Mouse (Mus musculus): ENCODE measurements around the gene Dr1. TPM values are rescaled to one million over a fixed set of nuclear protein-coding genes. Genes with fewer than 3 reads are reported as not detected.

Gene Dr1
- polyA plus RNA-seq (2012; rRNA removed): 29.5 and 31.0 TPM in 2 replicates

DNA sequence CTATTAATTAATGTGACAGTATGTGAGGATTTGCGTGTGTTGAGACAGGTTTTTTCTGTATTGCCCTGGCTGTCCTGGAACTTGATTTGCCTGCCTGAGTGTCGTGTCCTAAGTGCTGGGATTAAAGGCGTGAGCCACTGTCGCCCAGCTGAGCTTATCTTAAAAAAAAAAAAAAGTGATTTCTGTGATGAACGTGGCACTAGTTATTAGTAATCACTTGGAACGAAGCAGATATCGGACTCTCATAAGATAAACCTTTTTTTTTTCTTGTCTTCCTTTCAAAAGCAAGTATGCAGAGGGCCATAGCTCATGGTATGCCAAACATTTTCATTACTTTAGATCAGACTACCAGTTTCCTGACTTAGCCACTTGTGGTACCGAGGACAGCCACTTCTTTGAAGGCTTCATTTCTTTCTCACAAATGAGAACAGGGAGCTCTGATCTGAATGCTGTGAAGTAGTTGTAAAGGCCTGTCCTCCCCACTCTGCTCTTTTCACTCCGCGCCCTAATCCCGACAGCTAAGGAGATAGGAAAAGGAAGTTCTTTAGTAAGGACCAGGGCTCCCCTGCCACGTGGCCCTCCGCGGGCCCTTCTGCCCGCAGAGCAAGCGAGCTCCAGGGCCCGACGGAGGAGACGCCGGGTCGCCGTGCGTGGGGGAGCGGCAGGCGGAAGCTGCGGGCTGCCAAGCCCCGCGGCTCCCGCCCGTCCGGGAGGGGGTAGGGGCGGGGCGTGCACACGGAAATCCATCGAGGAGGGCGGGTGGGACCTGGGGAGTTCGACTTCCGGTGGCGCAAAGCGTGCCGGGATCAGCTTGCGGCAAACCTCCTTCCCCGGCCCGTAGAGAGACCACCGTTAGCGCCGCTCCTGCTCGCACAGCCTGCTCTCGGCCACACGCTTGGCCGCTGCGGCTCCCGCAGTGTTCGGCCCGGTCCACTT, at the start of gene Dr1:
Gene Dr1, plus strand, starts transcription at position 771 of the 936 bp plus-strand sequence.

GRCm38 (mm10) chr5:108312224-108313064, 43.7 kb downstream of the Dr1 start, which contains the start of gene Pigg:
Pigg (plus strand) TSS chr5:108312609.

Other genes starting within 250 kb of the Dr1 start
- gene Mtf2, start 203.2 kb upstream of the Dr1 start, polyA plus RNA-seq (2012; rRNA removed): 73.3 and 84.4 TPM in 2 replicates
- gene Tmed5, start 136.3 kb upstream of the Dr1 start, polyA plus RNA-seq (2012; rRNA removed): 15.7 and 15.9 TPM in 2 replicates
- 1.5 and 2.0 TPM in 2 replicates for gene Ccdc18, start 136.0 kb upstream of the Dr1 start, polyA plus RNA-seq (2012; rRNA removed)
- 5.9 TPM in 2 replicates for gene Pigg, start 43.7 kb downstream of the Dr1 start, polyA plus RNA-seq (2012; rRNA removed)
- gene Gm42517, start 99.0 kb downstream of the Dr1 start, polyA plus RNA-seq (2012; rRNA removed): 6.6 and 7.5 TPM in 2 replicates
- gene Pde6b, start 119.5 kb downstream of the Dr1 start, polyA plus RNA-seq (2012; rRNA removed): not detected in 2 replicates
- gene Atp5k, start 165.6 kb downstream of the Dr1 start, polyA plus RNA-seq (2012; rRNA removed): 186 and 220 TPM in 2 replicates
- gene Mfsd7a, start 180.0 kb downstream of the Dr1 start, polyA plus RNA-seq (2012; rRNA removed): 0.52 and 0.94 TPM in 2 replicates
- 32.4 and 33.7 TPM in 2 replicates for gene Pcgf3, start 192.3 kb downstream of the Dr1 start, polyA plus RNA-seq (2012; rRNA removed)

All from central nervous system, embryonic 14 days (tissue).